Mouse (Mus musculus) sigmoid colon, adult 10 weeks (tissue): ENCODE measurements around the gene Tbata. TPM values are rescaled to one million over a fixed set of nuclear protein-coding genes. Genes with fewer than 3 reads are reported as not detected.

Source experiments
- polyA plus RNA-seq: library from polyadenylated mRNA; stranded (reverse); fragments of 350-450 nt; fragmentation: Illumina TruSeq; extraction: RNeasy Lipid Tissue Mini Kit (QIAGEN cat#74804); gene quantifications from one replicate; pipeline ENCODE4 v1.2.3, GENCODE M21; 2014; ENCODE audit warnings: low read depth, low replicate concordance

Gene Tbata
- polyA plus RNA-seq, result not detected

DNA sequence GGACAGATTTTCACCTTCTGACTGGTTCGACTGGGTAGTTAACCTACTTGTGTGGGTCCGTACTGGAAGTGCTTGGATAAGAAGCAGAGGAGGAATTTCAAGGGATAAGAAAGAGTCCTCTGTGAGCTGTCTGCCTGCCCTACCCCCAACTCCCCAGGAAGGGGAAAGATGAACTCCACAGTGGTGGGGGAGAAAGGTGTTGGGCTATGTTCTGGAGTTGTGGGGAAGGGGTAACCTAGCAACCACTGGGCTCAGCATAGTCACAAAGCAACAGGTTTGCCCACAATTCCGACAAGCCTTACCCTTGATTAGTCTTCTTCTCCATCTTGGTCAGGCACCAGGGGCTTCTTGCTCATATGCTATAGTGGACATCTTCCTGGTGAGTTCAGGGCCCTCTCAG is at the start of gene Tbata:
Tbata (plus strand) TSS at position 301 of the 400 bp plus-strand sequence.

DNA sequence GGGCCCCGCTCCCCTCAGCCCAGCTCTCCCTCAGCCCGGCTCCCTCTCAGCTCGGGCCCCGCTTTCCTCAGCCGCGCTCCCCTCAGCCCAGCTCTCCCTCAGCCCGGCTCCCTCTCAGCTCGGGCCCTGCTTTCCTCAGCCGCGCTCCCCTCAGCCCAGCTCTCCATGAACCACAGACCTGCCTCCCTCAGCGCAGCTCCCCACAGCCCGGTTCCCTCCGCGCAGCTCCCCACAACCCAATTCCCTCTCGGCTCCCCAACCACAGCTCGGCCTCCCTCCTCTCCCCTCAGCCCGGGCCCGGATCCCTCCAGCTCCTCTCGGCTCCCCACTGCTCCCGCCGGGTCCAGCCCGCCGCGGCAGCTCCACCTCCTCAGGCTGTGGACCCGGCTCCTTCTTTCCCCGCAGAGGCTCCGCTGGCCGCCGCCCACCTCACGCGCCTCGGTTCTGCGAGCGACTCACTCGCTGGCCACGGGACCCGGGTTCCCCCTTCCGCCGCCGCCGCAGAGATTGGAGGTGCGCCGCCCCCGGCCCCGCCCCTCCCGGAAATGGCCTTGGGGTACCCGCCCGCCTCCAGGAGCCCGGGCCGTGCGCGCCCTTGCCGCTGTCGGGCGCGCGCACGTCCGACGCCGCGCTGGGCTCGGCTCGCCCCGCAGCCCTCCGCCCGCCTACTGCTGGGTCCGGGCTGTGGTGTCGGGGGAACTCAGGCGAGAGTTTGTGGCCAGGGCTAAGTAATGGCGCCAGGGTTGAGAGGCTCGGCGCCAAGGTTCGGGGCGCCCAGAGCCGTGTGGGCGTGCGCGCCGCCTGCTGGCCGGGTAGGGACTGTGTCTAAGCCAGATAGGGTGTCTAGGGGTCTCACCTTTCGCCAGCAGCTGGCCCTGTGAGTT is 24.4 kb upstream of the Tbata start, which contains the start of gene Sgpl1:
Sgpl1 (minus strand) TSS at position 547 of the 884 bp plus-strand sequence.

Other genes starting within 250 kb of the Tbata start
- gene Pcbd1, start 82.6 kb upstream of the Tbata start, polyA plus RNA-seq, result 64.8 TPM
- gene Sgpl1, start 24.3 kb upstream of the Tbata start, polyA plus RNA-seq, result 93.8 TPM
- gene Adamts14, start 101.5 kb downstream of the Tbata start, polyA plus RNA-seq, result not detected
- gene Prf1, start 125.9 kb downstream of the Tbata start, polyA plus RNA-seq, result 0.16 TPM
- gene Pald1, start 211.6 kb downstream of the Tbata start, polyA plus RNA-seq, result 0.54 TPM
- not detected for gene Nodal, start 246.0 kb downstream of the Tbata start, polyA plus RNA-seq